Comparison of ENCODE assay signal across 10 mouse cellular contexts in genomic region chr11:82567014-82567685, GRCm38 (mm10).
DNase-seq lines count a peak whose midpoint lies in the region; ATAC-seq and TF ChIP-seq lines count a peak whose summit lies in the region.
"Had no signal": no experiment of that assay in that cellular context is flagged by ENCODE, and none has a peak within 500 bp of the region (broad histone marks: within the 10 kb centered on the region; RNA-seq: fewer than 3 reads in every experiment).

No protein-coding gene starts in this region.

- ATAC-seq in heart, embryonic 11.5 days (replicated peaks; ENCODE audit: insufficient number of reproducible peaks, low FRiP score, low TSS enrichment) = no peak
- ATAC-seq in forebrain, postnatal 0 days = no peak
- ATAC-seq: activated CD4-positive, CD25-positive, alpha-beta regulatory T cell, adult 4 months; liver, embryonic 12.5 days had no signal

- DNase-seq in adrenal gland, adult (ENCODE audit: inconsistent age in 2 of 2, low spot score in 1 of 2) = peak; percentile 18 to 47
- DNase-seq in adrenal gland, adult 8-10 months = no peak
- DNase-seq in heart, adult 18-20 months = peak; percentile 21 to 45
- peak; percentile 32 to 46 for DNase-seq in layer of hippocampus, postnatal 10 days (ENCODE audit: low spot score in 2 of 2)
- DNase-seq in layer of hippocampus, postnatal 36 days = no peak
- DNase-seq in forebrain, postnatal 0 days = peak; percentile 32
- DNase-seq in spleen, adult 18-20 months = no peak

- no peaks in the 10 kb centered on the region for H3K27me3 ChIP-seq in heart, embryonic 11.5 days (ENCODE audit: control insufficient read depth, insufficient read depth, low read length)
- H3K27me3 ChIP-seq in forebrain, postnatal 0 days (ENCODE audit: insufficient read depth, low read length) = peaks cover 4% of the 10 kb centered on the region; the same call in 1 of the 2 replicates
- H3K27me3 ChIP-seq: liver, embryonic 12.5 days had no signal

- 61% methylated on average over 9 of the region's 9 CpGs for WGBS in heart, embryonic 11.5 days (ENCODE audit: insufficient replicate concordance)
- 48% methylated on average over 9 of the region's 9 CpGs for WGBS in forebrain, postnatal 0 days

- no peak overlapping the region for H3K27ac ChIP-seq in heart, embryonic 11.5 days (ENCODE audit: low read depth, low read length)
- H3K27ac ChIP-seq in forebrain, postnatal 0 days (ENCODE audit: low read depth, low read length) = no peak overlapping the region
- H3K27ac ChIP-seq: liver, embryonic 12.5 days had no signal

- no peaks in the 10 kb centered on the region for H3K9me3 ChIP-seq in heart, embryonic 11.5 days (replicated peaks; ENCODE audit: control insufficient read depth, low read length)
- no peaks in the 10 kb centered on the region for H3K9me3 ChIP-seq in forebrain, postnatal 0 days (ENCODE audit: low read length)
- H3K9me3 ChIP-seq: liver, embryonic 12.5 days had no signal

- no peak overlapping the region for H3K4me3 ChIP-seq in heart, embryonic 11.5 days (ENCODE audit: low read depth, low read length)
- no peak overlapping the region for H3K4me3 ChIP-seq in forebrain, postnatal 0 days (ENCODE audit: low read depth, low read length)
- H3K4me3 ChIP-seq: liver, embryonic 12.5 days had no signal

- H3K4me2 ChIP-seq in heart, embryonic 11.5 days = no peak overlapping the region
- H3K4me2 ChIP-seq in forebrain, postnatal 0 days (ENCODE audit: low read depth) = no peak overlapping the region
- H3K4me2 ChIP-seq: liver, embryonic 12.5 days had no signal

- TF ChIP-seq CTCF in forebrain, postnatal 0 days (IDR thresholded peaks at IDR 0.05; ENCODE audit: low read depth) = no peak

- H3K36me3 ChIP-seq in heart, embryonic 11.5 days (ENCODE audit: control insufficient read depth, insufficient read depth, low read length) = no peaks in the 10 kb centered on the region
- H3K36me3 ChIP-seq in forebrain, postnatal 0 days (ENCODE audit: insufficient read depth) = no peaks in the 10 kb centered on the region
- H3K36me3 ChIP-seq: liver, embryonic 12.5 days had no signal

- H3K4me1 ChIP-seq in heart, embryonic 11.5 days (ENCODE audit: control insufficient read depth, insufficient read depth, low read length) = no peaks in the 10 kb centered on the region
- peaks cover 11% of the 10 kb centered on the region; the same call in 1 of the 2 replicates for H3K4me1 ChIP-seq in forebrain, postnatal 0 days (ENCODE audit: insufficient read depth)
- H3K4me1 ChIP-seq: liver, embryonic 12.5 days had no signal

- no peak overlapping the region for H3K9ac ChIP-seq in heart, embryonic 11.5 days (ENCODE audit: low read depth, low read length)
- no peak overlapping the region for H3K9ac ChIP-seq in forebrain, postnatal 0 days
- H3K9ac ChIP-seq: liver, embryonic 12.5 days had no signal

Comparison
In these comparisons a context has a peak if more than half of its experiments do, and no peak if none do; other contexts are left out.
1. DNase-seq: peak in adrenal gland, adult (2 of 2), heart, adult 18-20 months (2 of 2), layer of hippocampus, postnatal 10 days (2 of 2) and forebrain, postnatal 0 days (single experiment); none in adrenal gland, adult 8-10 months (single experiment), layer of hippocampus, postnatal 36 days (0 of 2) and spleen, adult 18-20 months (0 of 2).